Mouse (Mus musculus) spleen, adult 2 months (tissue): ENCODE results near the gene Naga.

Source experiments
- CTCF ChIP-seq: fragments of 200-500 bp; IDR thresholded peaks from 2 replicates; pipeline ENCODE4 v1.5.1; 2011; ENCODE audit warnings: mild to moderate bottlenecking, inconsistent platforms; ENCODE audit not compliant: insufficient read depth, insufficient read length, insufficient replicate concordance; ENCODE audit errors: extremely low read depth
- POLR2A ChIP-seq: fragments of 200-500 bp; IDR thresholded peaks from 2 replicates; pipeline ENCODE4 v1.6.1; 2011; ENCODE audit warnings: low read depth, low read length, inconsistent platforms

DNA sequence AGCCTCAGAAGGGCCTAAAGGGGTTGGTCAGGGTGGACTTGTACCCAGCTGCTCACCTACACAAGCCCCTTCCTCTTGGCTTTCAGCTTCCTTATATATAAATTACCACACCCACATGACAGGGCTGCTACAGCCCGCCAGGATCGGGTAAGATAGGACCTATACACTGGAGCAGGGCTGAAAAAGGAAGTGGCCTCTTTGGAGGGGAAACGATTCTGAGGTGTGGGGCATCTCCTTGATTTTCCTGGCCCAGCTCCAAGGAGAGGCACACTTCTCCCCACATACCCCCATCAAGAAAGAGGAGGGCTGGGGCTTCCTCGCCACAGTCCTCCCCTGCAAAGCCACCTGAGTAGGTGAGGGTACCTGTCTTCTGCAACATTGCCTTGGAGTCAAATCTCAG, 850 bp downstream of the Naga start:
- no peak for TF ChIP-seq POLR2A
- no peak for TF ChIP-seq CTCF
